ENCODE assay signal across 23 mouse cellular contexts in genomic region chr6:84755266-84755665, GRCm38 (mm10).
A peak's percentile ranks its signal among the peaks of the same experiment; 100 is the strongest.
DNase-seq lines count a peak whose midpoint lies in the region; ATAC-seq lines count a peak whose summit lies in the region.
"Had no signal": no experiment of that assay in that cellular context is flagged by ENCODE, and none has a peak within 500 bp of the region (broad histone marks: within the 10 kb centered on the region; RNA-seq: fewer than 3 reads in every experiment).

No protein-coding gene starts in this region.

- no peaks in the 10 kb centered on the region for H3K27me3 ChIP-seq in hindbrain, embryonic 10.5 days (ENCODE audit: insufficient read depth, poor library complexity, severe bottlenecking)
- no peaks in the 10 kb centered on the region for H3K27me3 ChIP-seq in hindbrain, embryonic 13.5 days
- H3K27me3 ChIP-seq: embryonic facial prominence, embryonic 13.5 days; forebrain, embryonic 12.5 days; forebrain, embryonic 15.5 days; hindbrain, embryonic 15.5 days; Patski had no signal

- no peaks in the 10 kb centered on the region for H3K4me1 ChIP-seq in hindbrain, embryonic 10.5 days (replicated peaks)
- H3K4me1 ChIP-seq in hindbrain, embryonic 13.5 days (replicated peaks): no peaks in the 10 kb centered on the region
- H3K4me1 ChIP-seq: embryonic facial prominence, embryonic 13.5 days; forebrain, embryonic 15.5 days; hindbrain, embryonic 15.5 days had no signal

- 71% methylated on average over 3 of the region's 3 CpGs for WGBS in hindbrain, embryonic 10.5 days
- whole genome bisulfite sequencing in hindbrain, embryonic 13.5 days: 57% methylated on average over 3 of the region's 3 CpGs

- H3K4me3 ChIP-seq in hindbrain, embryonic 10.5 days: no peak overlapping the region
- H3K4me3 ChIP-seq in hindbrain, embryonic 13.5 days: no peak overlapping the region
- H3K4me3 ChIP-seq: embryonic facial prominence, embryonic 13.5 days; erythroblast, embryonic 14.5 days; forebrain, embryonic 12.5 days; forebrain, embryonic 15.5 days; hindbrain, embryonic 15.5 days had no signal

- H3K4me2 ChIP-seq in hindbrain, embryonic 13.5 days: no peak overlapping the region
- H3K4me2 ChIP-seq: embryonic facial prominence, embryonic 13.5 days; forebrain, embryonic 12.5 days; forebrain, embryonic 15.5 days; heart, embryonic 11.5 days; hindbrain, embryonic 15.5 days had no signal

- peaks cover 4% of the 10 kb centered on the region; the same call in 1 of the 2 replicates for H3K36me3 ChIP-seq in hindbrain, embryonic 10.5 days
- H3K36me3 ChIP-seq in hindbrain, embryonic 13.5 days: no peaks in the 10 kb centered on the region
- H3K36me3 ChIP-seq: embryonic facial prominence, embryonic 13.5 days; forebrain, embryonic 12.5 days; forebrain, embryonic 15.5 days; hindbrain, embryonic 15.5 days had no signal

- H3K9ac ChIP-seq in hindbrain, embryonic 13.5 days: no peak overlapping the region
- H3K9ac ChIP-seq: embryonic facial prominence, embryonic 13.5 days; forebrain, embryonic 12.5 days; forebrain, embryonic 15.5 days; hindbrain, embryonic 15.5 days had no signal

- 0 out of 2 replicates have a peak overlapping the region, but pooled peaks have one; percentile 2 for H3K27ac ChIP-seq in hindbrain, embryonic 10.5 days
- no peak overlapping the region for H3K27ac ChIP-seq in hindbrain, embryonic 13.5 days
- H3K27ac ChIP-seq: embryonic facial prominence, embryonic 13.5 days; forebrain, embryonic 12.5 days; forebrain, embryonic 15.5 days; hindbrain, embryonic 15.5 days had no signal

- peak; percentile 57 to 87 for DNase-seq in adrenal gland, adult (ENCODE audit: inconsistent age in 2 of 2, low spot score in 1 of 2)
- DNase-seq in adrenal gland, postnatal 4 days (ENCODE audit: low spot score in 2 of 2): no peak
- DNase-seq in hindbrain, embryonic 10.5 days (ENCODE audit: low spot score): no peak
- peak; percentile 24 for DNase-seq in adrenal gland, postnatal 10 days
- peak; percentile 45 for DNase-seq in brain, adult 2 months (ENCODE audit: low read depth, low spot score)
- DNase-seq in left cerebral cortex, adult 11 months (ENCODE audit: low spot score): no peak
- no peak for DNase-seq in right cerebral cortex, postnatal 14 days
- DNase-seq: cerebellum, adult 18-20 months; cerebellum, adult 9-10 months; cerebellum, postnatal 14 days; gastrocnemius, postnatal 10 days; gastrocnemius, postnatal 36 days; heart, postnatal 36 days; kidney, adult 2 months had no signal

- no peak for ATAC-seq in hindbrain, embryonic 13.5 days (ENCODE audit: low FRiP score)
- ATAC-seq: forebrain, embryonic 15.5 days; intestine, postnatal 0 days; Patski had no signal

- no peaks in the 10 kb centered on the region for H3K9me3 ChIP-seq in hindbrain, embryonic 10.5 days
- H3K9me3 ChIP-seq in hindbrain, embryonic 13.5 days: no peaks in the 10 kb centered on the region
- H3K9me3 ChIP-seq: embryonic facial prominence, embryonic 13.5 days; forebrain, embryonic 12.5 days; forebrain, embryonic 15.5 days; hindbrain, embryonic 15.5 days had no signal

Comparison
In these comparisons a context has a peak if more than half of its experiments do, and no peak if none do; other contexts are left out.
1. DNase-seq: peak in adrenal gland, adult (2 of 2), adrenal gland, postnatal 10 days (single experiment) and brain, adult 2 months (single experiment); none in adrenal gland, postnatal 4 days (0 of 2), hindbrain, embryonic 10.5 days (single experiment), left cerebral cortex, adult 11 months (single experiment) and right cerebral cortex, postnatal 14 days (single experiment).